Mouse (Mus musculus): Measurements from ENCODE around the gene Prss23. TPM values are rescaled to one million over a fixed set of nuclear protein-coding genes. Genes with fewer than 3 reads are reported as not detected.

Prss23 gene
- polyA plus RNA-seq, 1 experiment: 0.84 TPM

GRCm38 (mm10) chr7:89516551-89517459 is 10.2 kb downstream of the Prss23 start:
- Histone ChIP-seq H3K4me3 (ENCODE audit: insufficient read depth, low read length) (peak overlapping the region; percentile 15; the same call in 1 of the 2 replicates), H3K4me1 (ENCODE audit: control insufficient read depth, insufficient read depth, low read length) (no peaks in the 10 kb centered on the region), H3K27ac (ENCODE audit: insufficient read depth, low read depth, low read length) (no peak overlapping the region)
- TF ChIP-seq POLR2A (IDR thresholded peaks at IDR 0.05; ENCODE audit: borderline replicate concordance, low read depth, low read length) (no peak), CTCF (IDR thresholded peaks at IDR 0.05; ENCODE audit: low read depth, low read length) (no peak)

- Histone ChIP-seq H3K27ac (ENCODE audit: insufficient read depth, low read depth, low read length) (no peak overlapping the region), H3K4me3 (ENCODE audit: insufficient read depth, low read length) (no peak overlapping the region), H3K4me1 (ENCODE audit: control insufficient read depth, insufficient read depth, low read length) (no peaks in the 10 kb centered on the region)
- TF ChIP-seq CTCF (IDR thresholded peaks at IDR 0.05; ENCODE audit: low read depth, low read length) (no peak), POLR2A (IDR thresholded peaks at IDR 0.05; ENCODE audit: borderline replicate concordance, low read depth, low read length) (no peak)
Measured at GRCm38 (mm10) chr7:89511921-89512514, 15.0 kb downstream of the Prss23 start.

- TF ChIP-seq POLR2A (IDR thresholded peaks at IDR 0.05; ENCODE audit: borderline replicate concordance, low read depth, low read length) (no peak), CTCF (IDR thresholded peaks at IDR 0.05; ENCODE audit: low read depth, low read length) (no peak)
- Histone ChIP-seq H3K27ac (ENCODE audit: insufficient read depth, low read depth, low read length) (no peak overlapping the region), H3K4me1 (ENCODE audit: control insufficient read depth, insufficient read depth, low read length) (no peaks in the 10 kb centered on the region), H3K4me3 (ENCODE audit: insufficient read depth, low read length) (no peak overlapping the region)
Measured at GRCm38 (mm10) chr7:89508672-89509071, 18.3 kb downstream of the Prss23 start.

- no peak overlapping the region for H3K27ac ChIP-seq (ENCODE audit: insufficient read depth, low read depth, low read length)
- TF ChIP-seq CTCF (IDR thresholded peaks at IDR 0.05; ENCODE audit: low read depth, low read length) (peak; percentile 47; the same call in 1 of the 2 replicates), POLR2A (IDR thresholded peaks at IDR 0.05; ENCODE audit: borderline replicate concordance, low read depth, low read length) (no peak)
- no peaks in the 10 kb centered on the region for H3K4me1 ChIP-seq (ENCODE audit: control insufficient read depth, insufficient read depth, low read length)
- peak overlapping the region; percentile 18; the same call in 1 of the 2 replicates for H3K4me3 ChIP-seq (ENCODE audit: insufficient read depth, low read length)
Measured at GRCm38 (mm10) chr7:89499516-89500307, 27.3 kb downstream of the Prss23 start.

GRCm38 (mm10) chr7:89483769-89484568 is 43.0 kb downstream of the Prss23 start:
- Histone ChIP-seq H3K27ac (ENCODE audit: insufficient read depth, low read depth, low read length) (no peak overlapping the region), H3K4me3 (ENCODE audit: insufficient read depth, low read length) (no peak overlapping the region), H3K4me1 (ENCODE audit: control insufficient read depth, insufficient read depth, low read length) (peaks cover 23% of the 10 kb centered on the region)
- TF ChIP-seq CTCF (IDR thresholded peaks at IDR 0.05; ENCODE audit: low read depth, low read length) (no peak), POLR2A (IDR thresholded peaks at IDR 0.05; ENCODE audit: borderline replicate concordance, low read depth, low read length) (no peak)

GRCm38 (mm10) chr7:89481723-89482122 is 45.3 kb downstream of the Prss23 start:
- H3K4me1 ChIP-seq (ENCODE audit: control insufficient read depth, insufficient read depth, low read length): peaks cover 23% of the 10 kb centered on the region
- peak overlapping the region; percentile 76 for H3K27ac ChIP-seq (ENCODE audit: insufficient read depth, low read depth, low read length)
- no peak overlapping the region for H3K4me3 ChIP-seq (ENCODE audit: insufficient read depth, low read length)
- TF ChIP-seq CTCF (IDR thresholded peaks at IDR 0.05; ENCODE audit: low read depth, low read length) (no peak), POLR2A (IDR thresholded peaks at IDR 0.05; ENCODE audit: borderline replicate concordance, low read depth, low read length) (no peak)

- Histone ChIP-seq H3K4me3 (ENCODE audit: insufficient read depth, low read length) (no peak overlapping the region), H3K4me1 (ENCODE audit: control insufficient read depth, insufficient read depth, low read length) (peaks cover 17% of the 10 kb centered on the region)
- TF ChIP-seq POLR2A (IDR thresholded peaks at IDR 0.05; ENCODE audit: borderline replicate concordance, low read depth, low read length) (no peak), CTCF (IDR thresholded peaks at IDR 0.05; ENCODE audit: low read depth, low read length) (no peak)
Measured at GRCm38 (mm10) chr7:89478490-89478889, 48.5 kb downstream of the Prss23 start.

GRCm38 (mm10) chr7:89477294-89477999 is 49.5 kb downstream of the Prss23 start:
- Histone ChIP-seq H3K27ac (ENCODE audit: insufficient read depth, low read depth, low read length) (no peak overlapping the region), H3K4me1 (ENCODE audit: control insufficient read depth, insufficient read depth, low read length) (peaks cover 9% of the 10 kb centered on the region), H3K4me3 (ENCODE audit: insufficient read depth, low read length) (no peak overlapping the region)
- TF ChIP-seq POLR2A (IDR thresholded peaks at IDR 0.05; ENCODE audit: borderline replicate concordance, low read depth, low read length): no peak
- no peak for TF ChIP-seq CTCF (IDR thresholded peaks at IDR 0.05; ENCODE audit: low read depth, low read length)

More at GRCm38 (mm10) chr7:89478490-89478889, 48.5 kb downstream of the Prss23 start:
- H3K27ac ChIP-seq (ENCODE audit: insufficient read depth, low read depth, low read length): no peak overlapping the region
